Mouse (Mus musculus) right cerebral cortex, postnatal 36 days (tissue): Measurements from ENCODE around the gene Odf3b.

Source experiments
- DNase-seq, 2 experiments: peaks; one replicate each; pipeline ENCODE4 v3.0.0; 2022; ENCODE audit warnings: low spot score in 2 of 2, mixed read lengths in 1 of 2

Gene Odf3b

GRCm38 (mm10) chr15:89374801-89375534 is 4.1 kb downstream of the Odf3b start:
- no peak for DNase-seq

- no peak for DNase-seq
Observed at GRCm38 (mm10) chr15:89374340-89374739, 4.7 kb downstream of the Odf3b start.

GRCm38 (mm10) chr15:89373762-89374248 is 5.3 kb downstream of the Odf3b start, which contains the start of gene Sco2:
TSS of gene Sco2 (minus strand) at chr15:89373846.
- DNase-seq = peak; percentile 87 to 91

- DNase-seq = peak; percentile 71 to 81
Observed at GRCm38 (mm10) chr15:89373027-89373761, 5.9 kb downstream of the Odf3b start.

- no peak for DNase-seq
Observed at GRCm38 (mm10) chr15:89372536-89372935, 6.5 kb downstream of the Odf3b start.

- DNase-seq = no peak
Observed at GRCm38 (mm10) chr15:89372068-89372467, 7.0 kb downstream of the Odf3b start.

GRCm38 (mm10) chr15:89365141-89365551 is 13.9 kb downstream of the Odf3b start:
- DNase-seq = no peak

GRCm38 (mm10) chr15:89363051-89363450 is 16.0 kb downstream of the Odf3b start:
- no peak for DNase-seq

GRCm38 (mm10) chr15:89358784-89359183 is 20.3 kb downstream of the Odf3b start:
- DNase-seq = no peak

GRCm38 (mm10) chr15:89356372-89356771 is 22.7 kb downstream of the Odf3b start:
- peak in 1 of 2 experiments; percentile 48 for DNase-seq

- peak; percentile 92 for DNase-seq
Observed at GRCm38 (mm10) chr15:89355241-89356187, 23.6 kb downstream of the Odf3b start, which contains the start of the genes Lmf2 and Ncaph2. TSS of gene Lmf2 (minus strand) at chr15:89355659. TSS of gene Ncaph2 (plus strand) at chr15:89355719.

- DNase-seq = no peak
Observed at GRCm38 (mm10) chr15:89354455-89354854, 24.6 kb downstream of the Odf3b start.

- DNase-seq = no peak
Observed at GRCm38 (mm10) chr15:89353837-89354236, 25.2 kb downstream of the Odf3b start.

- DNase-seq = no peak
Observed at GRCm38 (mm10) chr15:89352795-89353194, 26.3 kb downstream of the Odf3b start.

- no peak for DNase-seq
Observed at GRCm38 (mm10) chr15:89352054-89352453, 27.0 kb downstream of the Odf3b start.

- no peak for DNase-seq
Observed at GRCm38 (mm10) chr15:89351302-89351701, 27.8 kb downstream of the Odf3b start.

GRCm38 (mm10) chr15:89350447-89350846 is 28.6 kb downstream of the Odf3b start:
- DNase-seq = no peak

- DNase-seq = no peak
Observed at GRCm38 (mm10) chr15:89343325-89343724, 35.8 kb downstream of the Odf3b start.

GRCm38 (mm10) chr15:89341678-89342077 is 37.4 kb downstream of the Odf3b start:
- DNase-seq = no peak

- no peak for DNase-seq
Observed at GRCm38 (mm10) chr15:89340136-89340535, 38.9 kb downstream of the Odf3b start.

- no peak for DNase-seq
Observed at GRCm38 (mm10) chr15:89339696-89340095, 39.4 kb downstream of the Odf3b start.
